Mouse (Mus musculus): Measurements from ENCODE around the gene Ankrd33b.

DNA sequence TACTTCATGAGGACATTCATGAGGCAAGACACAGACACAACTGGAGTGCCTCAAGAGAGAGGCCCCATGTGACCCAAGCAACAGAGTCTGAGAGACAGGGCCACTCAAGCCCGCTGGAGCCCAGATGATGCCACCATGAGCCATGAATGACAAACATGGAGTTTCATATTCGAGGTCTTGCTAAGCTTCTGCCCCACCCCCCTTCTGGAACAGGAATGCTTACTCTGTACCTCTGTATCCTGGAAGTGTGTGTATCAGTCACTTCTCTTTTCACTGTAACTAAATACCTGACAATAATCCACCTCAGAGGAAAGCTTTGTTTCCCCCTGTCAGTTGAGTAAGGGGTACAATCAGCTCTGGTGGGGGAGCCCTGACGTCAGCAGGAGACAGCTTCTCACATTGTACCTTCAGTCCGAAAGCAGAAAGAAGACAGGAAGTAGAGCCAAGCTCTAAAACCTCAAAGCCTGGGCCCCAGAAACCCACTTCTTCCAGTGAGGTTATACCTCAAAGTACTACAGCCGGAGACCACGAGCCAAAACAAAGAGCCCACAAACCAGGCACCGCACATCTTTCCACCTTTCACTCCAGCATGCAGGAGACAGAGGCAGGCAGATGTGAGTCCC is 34.9 kb downstream of the Ankrd33b start:
- TF ChIP-seq CTCF (conservative IDR thresholded peaks at IDR 0.05; ENCODE audit: low read length) (no peak), NANOG (IDR thresholded peaks at IDR 0.05; ENCODE audit: borderline replicate concordance, low read length) (no peak), POU5F1 (IDR thresholded peaks at IDR 0.05; ENCODE audit: borderline replicate concordance, low read length) (no peak)
